Mouse (Mus musculus) c-Kit-positive CD71-negative TER-119-negative erythroid progenitor cells, embryonic 14.5 days (primary cell): ENCODE results near the gene Orc3.
A peak's percentile ranks its signal among the peaks of the same experiment; 100 is the strongest.
"Not testable (repeated sequence)": the region's sequence is repeated elsewhere in the genome, so short reads cannot be mapped to it uniquely, and the experiment has no call there.

Source experiments
- DNase-seq: peaks from one replicate; pipeline ENCODE4 v3.0.0-alpha.2; 2013; ENCODE audit warnings: low read depth

The Orc3 gene

DNA sequence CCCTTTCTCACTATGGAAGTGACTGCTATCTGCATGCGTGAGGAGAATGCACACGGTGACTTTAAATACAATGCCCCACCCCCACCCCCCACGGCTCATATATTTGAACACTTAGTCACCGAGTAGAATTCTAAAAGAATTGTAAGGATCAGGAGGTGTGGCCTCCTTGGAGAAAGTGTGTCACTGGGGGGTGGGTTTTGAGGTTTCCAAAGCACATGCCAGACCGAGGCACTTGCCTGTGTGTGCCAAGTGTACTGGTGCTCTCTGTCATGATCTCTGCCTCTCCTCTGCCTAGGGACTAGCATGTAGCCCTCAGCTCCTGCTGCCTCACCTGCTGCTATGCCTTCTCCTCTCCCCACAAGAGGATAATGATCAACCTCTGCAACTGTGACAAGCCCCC is 32.3 kb downstream of the Orc3 start:
- no peak for DNase-seq

DNA sequence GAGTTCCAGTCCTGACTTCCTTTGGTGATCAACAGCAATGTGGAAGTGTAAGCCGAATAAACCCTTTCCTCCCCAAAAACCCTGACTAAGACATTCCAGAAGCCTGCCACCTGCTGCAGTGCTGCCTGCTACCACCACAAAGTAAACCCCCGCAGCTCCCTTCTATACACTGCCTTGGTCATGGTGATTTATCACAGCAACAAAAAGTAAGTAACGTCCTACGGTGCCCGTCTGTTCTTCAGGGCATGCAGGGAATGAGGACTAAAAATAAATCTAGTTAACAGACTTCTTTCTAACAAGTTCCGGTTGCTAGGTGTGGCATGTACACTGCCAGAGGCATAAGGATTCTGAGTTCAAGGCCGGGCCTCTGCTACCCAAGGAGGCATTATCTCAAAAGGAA is 32.8 kb downstream of the Orc3 start:
- DNase-seq = no peak

DNA sequence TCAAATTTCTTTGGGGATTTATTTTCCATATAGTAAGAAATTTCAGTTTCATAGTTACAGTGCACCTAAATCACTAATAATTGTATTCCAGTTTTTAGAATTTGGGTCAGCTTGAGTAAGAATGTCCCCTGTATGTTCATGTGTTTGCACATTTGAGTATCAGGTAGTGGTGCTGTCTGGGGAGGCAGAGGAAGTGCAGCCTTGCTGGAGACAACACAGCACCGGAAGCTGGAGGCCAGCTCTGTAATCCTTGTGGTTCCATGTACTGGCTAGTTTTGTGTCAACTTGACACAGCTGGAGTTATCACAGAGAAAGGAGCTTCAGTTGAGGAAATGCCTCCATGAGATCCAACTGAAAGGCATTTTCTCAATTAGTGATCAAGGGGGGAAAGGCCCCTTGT is 33.3 kb downstream of the Orc3 start:
- DNase-seq = not testable (repeated sequence)

DNA sequence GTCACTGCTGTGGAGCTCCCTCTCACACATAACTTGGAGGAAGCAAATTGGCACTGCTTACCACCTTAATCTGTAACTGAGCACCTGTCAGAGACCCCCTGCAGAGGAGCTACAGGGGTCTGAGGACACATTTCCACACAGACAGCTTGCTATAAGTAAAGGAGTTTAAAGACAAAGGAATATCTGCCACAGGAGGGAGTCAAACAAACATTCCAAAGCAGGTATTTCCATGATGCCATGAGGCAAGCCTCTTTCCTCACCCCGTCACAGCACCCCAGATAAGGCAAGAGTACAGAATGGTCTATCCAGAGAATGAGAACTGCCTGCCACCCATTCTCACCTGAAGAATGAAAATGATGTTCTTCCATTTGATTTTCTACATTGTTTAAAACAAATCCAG is 35.5 kb downstream of the Orc3 start:
- DNase-seq = no peak

DNA sequence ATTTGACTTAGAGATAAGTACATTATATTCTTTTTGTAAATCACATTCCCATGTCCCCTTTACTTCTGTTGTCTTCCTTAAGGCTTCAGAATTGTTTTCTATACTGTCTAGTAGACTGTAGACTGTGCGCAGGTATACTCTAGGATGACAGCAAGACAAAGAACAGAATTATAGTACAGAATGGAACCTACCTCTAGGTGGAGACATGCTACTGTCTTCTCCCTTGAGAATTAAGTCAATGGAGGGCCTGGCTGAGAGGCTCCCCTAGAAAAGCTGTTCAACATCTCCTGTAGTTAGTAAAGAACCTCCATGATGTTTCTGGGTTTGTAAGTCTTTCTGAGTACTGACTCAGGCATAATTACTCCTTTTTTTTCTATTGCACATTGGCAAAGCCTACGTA is 37.7 kb downstream of the Orc3 start:
- no peak for DNase-seq

DNA sequence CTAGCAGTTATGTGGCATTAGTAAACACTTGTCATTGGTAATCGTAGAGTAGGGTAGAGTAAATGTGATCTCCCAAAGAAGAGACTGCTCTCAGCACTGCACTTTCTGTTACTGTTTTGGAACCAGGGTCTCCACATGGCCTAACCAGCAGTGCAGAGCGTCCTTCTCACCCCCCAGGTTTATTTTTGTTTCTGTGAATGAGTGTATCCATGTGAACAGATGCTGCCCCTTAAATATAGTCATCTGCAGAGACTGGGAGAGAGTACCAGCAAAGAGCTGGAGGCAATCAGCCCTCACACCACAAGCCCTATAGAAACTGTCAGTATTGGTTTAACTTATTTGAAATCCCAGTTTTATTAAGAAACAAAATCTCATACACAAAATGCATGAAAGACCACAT is 41.9 kb downstream of the Orc3 start:
- no peak for DNase-seq

DNA sequence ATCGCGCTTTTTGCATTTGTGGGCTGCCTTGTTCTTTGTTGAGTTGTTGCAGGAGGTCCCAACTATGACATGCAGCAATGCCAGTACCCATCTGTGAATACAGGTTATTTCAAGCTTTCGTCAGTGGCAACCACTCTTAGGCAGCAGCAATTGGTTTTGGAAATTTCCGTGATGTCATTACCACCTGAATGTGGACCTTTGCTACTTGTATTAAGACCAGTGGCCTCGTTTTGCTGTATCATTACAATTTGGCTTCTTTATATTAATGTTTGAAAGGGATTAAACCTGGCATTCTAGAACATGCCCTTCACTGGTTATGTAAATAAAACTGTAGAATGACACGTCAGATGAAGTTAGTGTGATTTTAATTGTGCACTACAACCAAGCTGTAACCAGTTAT is 48.5 kb downstream of the Orc3 start:
- no peak for DNase-seq

DNA sequence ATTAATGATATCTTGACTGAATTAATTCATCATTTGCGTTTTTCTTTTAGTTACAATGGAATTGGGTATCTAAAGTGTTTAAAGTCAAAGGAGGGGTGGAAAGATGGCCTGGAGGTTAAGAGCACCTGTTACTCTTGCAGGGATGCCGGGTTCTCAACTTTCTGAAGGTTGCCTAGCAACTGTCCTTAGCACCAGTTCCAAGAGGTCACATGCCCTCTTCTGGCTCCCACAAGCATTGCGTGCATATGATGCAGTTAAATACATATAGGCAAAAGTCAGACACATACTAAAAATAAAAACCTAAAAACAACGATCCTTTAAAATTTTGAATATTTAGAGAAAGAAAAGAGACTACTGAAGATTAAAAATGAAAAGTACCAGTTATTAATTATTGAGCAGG is 53.8 kb downstream of the Orc3 start:
- DNase-seq = no peak

DNA sequence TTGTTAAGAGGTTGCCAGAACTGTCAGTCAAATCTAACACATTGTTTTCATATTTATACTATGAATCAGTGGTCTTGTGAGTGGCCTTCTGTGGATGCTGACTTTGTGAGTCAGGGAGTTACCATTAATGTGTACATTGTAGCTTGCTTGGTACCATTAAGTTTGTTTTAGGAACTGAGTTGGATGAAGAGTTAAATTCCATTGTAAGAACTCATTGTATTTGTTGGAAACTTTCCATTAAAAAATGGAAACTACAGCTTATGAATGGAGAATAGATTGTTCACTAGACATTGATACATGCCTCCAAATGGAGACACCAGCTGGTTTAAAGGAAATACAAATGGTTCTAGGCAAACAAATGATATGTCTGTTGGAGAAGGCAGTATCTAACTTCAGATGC is 58.6 kb downstream of the Orc3 start:
- no peak for DNase-seq

DNA sequence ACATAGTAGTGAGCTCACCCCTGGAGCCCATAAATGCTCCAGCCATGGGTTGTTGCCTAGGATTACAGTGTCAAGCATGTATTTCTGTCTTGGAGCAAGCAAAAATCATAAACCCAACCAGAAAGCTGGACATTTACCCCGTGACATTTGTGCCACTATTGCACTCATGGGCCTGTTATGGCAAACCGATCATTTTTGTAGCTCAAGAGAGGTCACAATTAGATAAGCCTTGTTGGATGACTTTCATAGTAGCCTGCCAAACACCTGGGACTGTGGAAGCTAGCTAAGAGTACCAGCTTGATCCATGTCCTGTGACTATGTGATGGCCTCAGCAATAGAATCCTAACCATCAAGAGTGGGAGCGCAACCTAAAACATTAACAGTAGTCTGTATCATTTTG is 59.1 kb downstream of the Orc3 start:
- no peak for DNase-seq

DNA sequence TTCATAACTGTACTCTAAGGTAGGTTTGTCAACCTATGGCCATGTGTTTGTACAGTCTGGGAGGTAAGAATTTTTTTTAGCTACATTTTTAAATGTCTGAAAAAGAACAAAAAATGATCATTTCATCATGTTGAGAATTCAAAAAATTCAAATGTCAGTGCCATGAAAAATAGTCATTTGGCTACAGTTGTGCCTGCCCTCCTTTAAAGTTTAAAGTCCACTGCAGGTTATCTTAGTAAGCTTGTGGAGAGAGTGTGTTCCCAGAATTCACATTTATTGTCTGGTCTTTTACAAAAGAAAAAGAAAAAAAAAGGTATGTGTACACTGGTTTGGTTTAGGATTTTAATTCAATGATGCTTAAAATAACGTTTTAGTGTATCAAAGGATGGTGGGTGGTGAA is 60.1 kb downstream of the Orc3 start:
- no peak for DNase-seq

DNA sequence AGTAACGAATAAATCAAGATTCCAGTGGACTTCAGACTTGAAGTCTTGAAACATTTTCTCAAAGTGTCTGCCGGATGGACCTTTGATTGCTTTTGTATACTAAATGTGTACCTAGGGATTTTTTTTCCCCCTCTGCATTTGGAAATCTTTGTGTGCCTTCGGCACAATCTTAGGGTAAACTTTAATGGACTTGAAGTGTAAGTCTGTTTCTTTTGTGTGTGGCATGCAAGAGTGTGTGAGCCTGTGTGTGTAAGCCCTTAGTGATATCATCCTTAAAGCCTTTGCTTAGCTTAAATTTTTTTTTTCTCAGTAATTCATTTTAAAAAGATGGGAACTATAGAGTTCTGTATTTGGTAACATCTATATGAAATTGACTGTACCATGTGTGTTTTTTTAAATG is 62.8 kb downstream of the Orc3 start:
- DNase-seq = no peak

DNA sequence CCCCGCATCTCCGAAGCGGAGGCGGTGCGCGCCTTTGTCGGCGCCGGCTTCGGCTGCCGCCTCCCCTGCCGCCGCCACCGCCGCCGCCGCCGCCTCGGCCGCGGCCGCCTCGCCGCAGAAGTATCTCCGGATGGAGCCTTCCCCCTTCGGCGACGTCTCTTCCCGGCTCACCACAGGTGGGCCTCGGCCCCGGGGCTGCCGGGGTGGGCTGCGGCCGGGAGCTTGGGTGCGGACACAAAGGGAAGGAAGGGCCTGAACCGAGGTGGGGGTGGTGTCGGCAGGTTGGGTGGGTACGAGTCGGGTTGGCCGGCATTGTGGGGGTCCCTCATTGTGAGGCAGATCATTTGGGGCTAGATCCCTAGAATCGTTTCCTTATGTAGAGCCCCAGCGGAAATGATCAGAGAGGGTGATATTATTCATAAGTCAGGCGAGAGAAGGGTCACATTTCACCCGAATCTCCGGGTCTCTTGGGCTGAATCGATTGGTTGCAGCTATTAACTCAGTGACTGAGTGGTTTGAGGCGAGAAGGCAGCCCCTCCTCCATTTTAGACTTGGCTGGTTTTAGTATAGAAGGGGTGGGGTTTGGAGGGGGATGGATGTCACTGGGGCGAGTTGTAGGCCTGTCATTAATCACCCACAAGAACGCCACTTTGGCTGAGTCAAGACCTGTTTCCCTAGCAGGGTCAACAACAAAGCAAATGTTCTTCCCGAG is 63.5 kb downstream of the Orc3 start:
- peak; percentile 66 for DNase-seq

DNA sequence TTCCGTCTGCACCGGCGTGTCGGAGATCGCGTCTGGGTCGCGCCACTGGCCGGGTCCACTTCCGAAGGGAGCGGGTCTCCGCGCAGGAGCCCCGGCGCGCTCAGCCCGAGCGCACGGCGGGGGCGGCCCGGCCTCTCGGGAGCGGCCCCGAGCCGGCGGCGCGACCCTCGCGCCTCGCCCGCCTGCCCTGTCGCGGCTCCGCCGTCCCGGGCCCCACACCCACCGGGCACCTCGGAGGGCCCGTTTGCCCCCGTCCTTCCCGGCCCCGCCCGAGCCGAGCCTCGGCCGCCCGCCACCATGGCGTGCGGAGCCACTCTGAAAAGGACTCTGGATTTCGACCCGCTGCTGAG is 64.0 kb downstream of the Orc3 start, which contains the start of gene Akirin2:
Gene Akirin2 (plus strand): TSS at position 190 of the 350 bp plus-strand sequence.
- DNase-seq = no peak

DNA sequence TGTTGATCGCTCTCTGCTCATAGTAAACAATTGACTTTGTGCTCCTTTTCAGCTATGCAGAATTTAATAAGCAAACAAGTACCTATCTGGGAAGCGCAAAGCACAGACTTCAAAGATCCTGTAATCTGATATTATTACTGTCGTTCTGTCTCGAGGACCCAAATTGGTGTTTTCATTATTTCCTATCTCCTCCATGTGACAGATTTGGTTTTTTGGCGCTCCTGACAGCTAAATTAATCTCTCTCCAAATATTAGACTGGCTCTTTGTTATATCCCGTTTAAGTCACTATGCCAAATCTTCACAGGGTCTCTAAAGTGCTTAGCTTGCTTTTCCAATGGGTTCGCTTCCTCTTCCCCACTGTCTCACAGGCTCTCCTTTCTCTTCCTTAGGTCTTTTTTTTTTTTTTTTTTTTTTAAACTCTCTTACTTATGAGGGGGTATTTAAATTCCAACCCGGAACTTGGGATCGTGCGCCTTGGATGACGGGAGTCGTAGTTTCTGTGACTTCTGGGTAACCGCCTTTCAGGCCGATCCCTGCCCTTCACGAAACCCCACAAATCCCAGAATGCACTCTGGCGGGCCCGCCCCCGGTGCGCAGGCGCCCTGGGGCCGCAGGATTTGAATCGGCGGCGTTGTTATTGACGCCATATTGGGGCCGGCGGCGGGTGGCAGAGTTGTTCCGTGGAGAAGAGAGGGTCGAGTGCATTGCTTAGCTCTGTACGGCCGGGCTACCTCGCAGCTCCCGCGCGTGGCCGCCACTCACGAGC is 64.6 kb downstream of the Orc3 start:
- peak; percentile 92 for DNase-seq

DNA sequence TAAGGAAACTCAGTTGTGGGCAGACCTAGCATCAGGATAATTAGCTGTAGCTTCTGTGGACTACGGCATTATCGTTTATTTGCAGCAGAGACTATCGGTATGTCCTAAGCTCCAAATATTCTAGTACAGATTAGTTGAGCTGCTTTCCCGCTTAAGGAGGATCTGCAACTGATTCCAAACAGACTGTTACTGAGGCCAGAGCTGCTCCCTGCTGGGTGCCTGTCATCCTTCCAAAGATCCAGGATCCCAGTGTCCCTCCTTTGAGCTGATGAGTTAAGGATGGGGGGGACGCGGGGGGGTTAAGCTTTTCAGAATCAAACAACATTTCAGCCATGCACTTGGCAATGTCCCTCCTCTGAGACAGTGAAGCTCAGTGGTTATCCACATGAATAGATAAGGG is 84.8 kb downstream of the Orc3 start:
- DNase-seq = no peak

DNA sequence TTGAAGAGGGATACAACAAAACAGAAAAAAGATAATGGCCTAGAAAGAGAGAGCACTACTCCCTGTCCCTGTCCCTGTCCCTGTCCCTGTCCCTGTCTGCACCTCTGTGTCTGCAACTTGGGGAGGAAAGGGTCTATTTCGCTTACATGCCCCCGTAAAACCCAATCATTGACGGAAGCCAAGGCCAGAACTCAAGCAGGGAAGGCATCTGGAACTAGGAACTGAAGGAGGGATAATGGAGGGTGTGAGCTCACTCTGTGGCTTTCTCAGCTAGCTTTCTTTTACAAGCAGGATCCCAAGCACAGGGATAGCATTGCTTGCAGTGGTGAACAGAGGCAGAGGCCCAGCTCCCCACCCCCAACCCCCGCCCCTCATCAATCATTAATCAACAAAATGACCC is 85.4 kb downstream of the Orc3 start:
- DNase-seq = no peak

DNA sequence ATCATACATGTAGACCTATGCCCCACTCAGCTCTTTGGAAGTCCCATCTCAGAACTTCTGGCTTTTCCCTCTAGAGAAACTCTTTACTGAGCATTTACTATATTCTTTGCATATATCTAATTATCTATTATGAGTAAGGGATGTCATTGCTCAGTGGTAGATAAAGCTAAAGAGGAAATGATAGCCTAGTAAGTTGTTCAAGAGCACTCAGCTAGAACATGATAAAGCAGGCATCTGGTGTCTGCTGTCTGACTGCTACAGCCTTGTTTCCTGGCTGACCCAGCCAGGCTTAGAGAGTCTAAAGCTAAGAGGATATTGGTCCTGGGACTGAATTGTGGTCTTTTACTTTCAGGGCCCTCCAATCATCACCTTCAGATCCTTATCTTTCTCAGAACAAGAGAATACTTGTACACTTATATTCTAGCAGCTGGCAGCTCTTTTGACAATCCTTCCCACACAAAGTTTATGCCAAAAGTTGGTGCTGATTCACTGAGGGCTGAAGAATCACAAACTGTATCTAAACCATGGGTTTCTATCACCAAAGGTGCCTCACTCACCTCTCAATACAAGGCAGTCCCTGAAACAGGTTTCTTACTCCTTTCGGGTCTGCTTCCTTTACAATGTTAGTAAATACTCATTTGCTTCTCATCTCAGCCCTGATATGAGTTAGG is 86.2 kb downstream of the Orc3 start:
- DNase-seq = no peak

DNA sequence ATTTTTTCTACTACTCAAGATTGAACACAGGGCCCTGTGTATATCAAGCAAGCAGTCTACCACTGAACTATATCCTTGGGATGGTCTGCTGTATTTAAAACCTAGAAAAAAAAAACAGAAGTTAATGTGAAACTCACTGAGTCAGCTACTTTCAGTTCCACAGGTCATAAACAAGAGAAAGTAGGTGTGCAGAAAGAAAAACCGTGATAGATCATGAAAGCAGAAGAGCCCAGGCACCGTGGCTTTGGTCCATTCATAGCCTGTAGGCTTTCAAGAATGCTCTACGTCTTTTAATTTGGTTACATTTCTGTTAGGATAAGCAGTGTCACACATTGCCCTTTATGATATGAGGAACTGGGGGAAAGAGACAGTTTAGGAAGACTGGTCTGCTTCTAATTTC is 88.0 kb downstream of the Orc3 start:
- peak; percentile 4 for DNase-seq

DNA sequence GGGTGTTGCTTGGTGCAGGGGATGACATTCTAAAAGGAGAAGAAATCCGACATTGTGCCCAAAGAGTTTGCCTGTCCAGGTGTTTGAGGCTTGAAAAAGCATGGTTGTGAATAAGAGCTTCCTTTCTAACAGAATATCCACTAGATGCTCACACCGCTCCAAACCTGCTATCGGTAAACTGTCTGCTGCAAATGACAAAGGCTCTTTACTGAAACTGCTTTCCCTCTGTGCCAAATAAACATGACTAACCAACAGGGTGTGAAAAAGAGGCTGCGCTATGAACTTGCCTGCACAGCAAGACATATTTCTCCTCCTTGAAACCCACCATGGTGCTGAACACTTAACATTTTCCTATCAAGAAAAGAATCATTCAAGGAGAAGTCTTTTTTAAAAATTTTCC is 91.2 kb downstream of the Orc3 start:
- no peak for DNase-seq

DNA sequence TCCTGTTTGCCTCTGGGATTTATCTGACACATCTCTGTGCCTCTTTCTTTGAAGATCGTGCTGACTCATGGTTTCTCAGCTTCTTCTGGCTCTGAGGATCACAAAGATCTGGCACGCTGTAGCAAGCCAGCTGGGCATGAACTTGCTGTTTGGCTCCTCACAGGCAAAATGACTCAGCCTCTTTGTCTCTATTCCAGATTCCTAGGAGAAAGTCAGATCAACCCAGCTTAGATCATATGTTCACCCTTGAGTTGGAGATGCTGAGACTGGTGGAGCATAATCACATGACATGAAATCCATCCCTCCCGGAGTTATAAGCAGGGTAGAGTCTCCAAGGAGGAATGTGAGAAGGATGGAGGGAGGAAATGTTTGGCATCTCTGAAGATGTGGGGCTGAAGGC is 91.9 kb downstream of the Orc3 start:
- no peak for DNase-seq
